Mouse (Mus musculus) C2C12 (cell line): ENCODE data around the gene Clpp. TPM values are rescaled to one million over a fixed set of nuclear protein-coding genes. Genes with fewer than 3 reads are reported as not detected.

Experiments used
- H3K27me3 ChIP-seq: one replicate; pipeline ENCODE4 v1.6.1; 2011; ENCODE audit not compliant: control insufficient read depth, insufficient read depth, insufficient read length
- H3K36me3 ChIP-seq: one replicate; pipeline ENCODE4 v1.6.1; 2011; ENCODE audit not compliant: control insufficient read depth, insufficient read depth
- H3K4me3 ChIP-seq: one replicate; pipeline ENCODE4 v1.5.1; 2011; ENCODE audit warnings: mild to moderate bottlenecking, control low read depth; ENCODE audit not compliant: poor library complexity, insufficient read depth, severe bottlenecking
- H3K79me2 ChIP-seq: one replicate; pipeline ENCODE4 v1.6.1; 2011; ENCODE audit not compliant: control insufficient read depth, insufficient read depth
- H3K79me3 ChIP-seq: one replicate; pipeline ENCODE4 v1.6.1; 2011; ENCODE audit warnings: low read depth, control low read depth
- H3ac ChIP-seq: one replicate; pipeline ENCODE3; 2011; ENCODE audit warnings: low read depth; ENCODE audit not compliant: control insufficient read depth, insufficient read length
- CEBPB ChIP-seq: IDR thresholded peaks from one replicate; pipeline ENCODE4 v1.6.1; 2011; ENCODE audit warnings: low read depth, mild to moderate bottlenecking, control low read depth, moderate library complexity
- CTCF ChIP-seq: IDR thresholded peaks from one replicate; pipeline ENCODE4 v1.5.1; 2011; ENCODE audit not compliant: control insufficient read depth, insufficient read depth, insufficient read length
- FOSL1 ChIP-seq: IDR thresholded peaks from one replicate; pipeline ENCODE4 v1.8.0; 2011; ENCODE audit warnings: mild to moderate bottlenecking, low read length; ENCODE audit not compliant: poor library complexity, insufficient read depth, severe bottlenecking
- MAX ChIP-seq: IDR thresholded peaks from one replicate; pipeline ENCODE4 v1.6.1; 2011; ENCODE audit warnings: mild to moderate bottlenecking, control low read depth
- MYOD1 ChIP-seq: IDR thresholded peaks from one replicate; pipeline ENCODE4 v1.6.1; 2011; ENCODE audit warnings: low read depth; ENCODE audit not compliant: control insufficient read depth, insufficient read length
- MYOG ChIP-seq: IDR thresholded peaks from one replicate; pipeline ENCODE4 v1.6.1; 2011; ENCODE audit not compliant: control insufficient read depth, insufficient read length; ENCODE audit errors: extremely low read depth
- USF1 ChIP-seq: IDR thresholded peaks from one replicate; pipeline ENCODE4 v1.6.1; 2011; ENCODE audit warnings: low read depth, mild to moderate bottlenecking, control low read depth, moderate library complexity
- polyA plus RNA-seq: library from polyadenylated mRNA; unstranded; fragments of >200 nt; fragmentation: generic; extraction: Trizol; gene quantifications from one replicate; pipeline ENCODE4 v1.2.1, GENCODE M21; 2012; ENCODE audit warnings: missing spikeins

Clpp gene
- polyA plus RNA-seq, 1 experiment: 153 TPM

GRCm38 (mm10) chr17:57007137-57007905 lies 17.2 kb downstream of the Clpp start:
- Histone ChIP-seq H3K79me3 (peaks cover 14% of the 10 kb centered on the region), H3ac (no peak overlapping the region), H3K36me3 (peaks cover 61% of the 10 kb centered on the region), H3K79me2 (peaks cover 25% of the 10 kb centered on the region), H3K4me3 (no peak overlapping the region), H3K27me3 (no peaks in the 10 kb centered on the region)
- no peak for TF ChIP-seq MAX
- no peak for TF ChIP-seq FOSL1
- TF ChIP-seq CTCF: peak; percentile 7
- TF ChIP-seq MYOD1: no peak
- TF ChIP-seq USF1: no peak

- TF ChIP-seq FOSL1 (no peak), MAX (no peak), MYOD1 (no peak), CTCF (no peak), CEBPB (no peak), MYOG (no peak)
- H3K79me3 ChIP-seq: peaks cover 14% of the 10 kb centered on the region
- H3ac ChIP-seq: peak overlapping the region; percentile 93
- H3K4me3 ChIP-seq: peak overlapping the region; percentile 89
- no peaks in the 10 kb centered on the region for H3K27me3 ChIP-seq
- peaks cover 25% of the 10 kb centered on the region for H3K79me2 ChIP-seq
- H3K36me3 ChIP-seq: peaks cover 35% of the 10 kb centered on the region
These were observed 20.8 kb downstream of the Clpp start for GRCm38 (mm10) chr17:57010911-57011235.

- Histone ChIP-seq H3K27me3 (no peaks in the 10 kb centered on the region), H3ac (peak within 1 kb of the TSS; percentile 93), H3K79me2 (peaks cover 25% of the 10 kb centered on the region), H3K4me3 (peak within 1 kb of the TSS; percentile 89), H3K79me3 (peaks cover 14% of the 10 kb centered on the region), H3K36me3 (peaks cover 29% of the 10 kb centered on the region)
- TF ChIP-seq MYOD1: no peak
- peak; percentile 78 for TF ChIP-seq MAX
- peak; percentile 100 for TF ChIP-seq USF1
- peak; percentile 95 for TF ChIP-seq CEBPB
These were observed 21.4 kb downstream of the Clpp start, which contains the start of the genes Gtf2f1 and Gm17949 for GRCm38 (mm10) chr17:57011236-57012141. Gene Gtf2f1, minus strand, starts transcription at chr17:57011288. Gene Gm17949, plus strand, starts transcription at chr17:57011469.

- Histone ChIP-seq H3K36me3 (peaks cover 21% of the 10 kb centered on the region), H3K27me3 (no peaks in the 10 kb centered on the region), H3ac (no peak overlapping the region), H3K79me2 (peaks cover 25% of the 10 kb centered on the region), H3K4me3 (no peak overlapping the region), H3K79me3 (peaks cover 14% of the 10 kb centered on the region)
- TF ChIP-seq CTCF: no peak
These were observed 22.2 kb downstream of the Clpp start for GRCm38 (mm10) chr17:57012245-57012795.

GRCm38 (mm10) chr17:57019693-57020092 lies 29.6 kb downstream of the Clpp start:
- no peak for TF ChIP-seq MYOG
- no peak for TF ChIP-seq MAX
- TF ChIP-seq CTCF: no peak
- TF ChIP-seq USF1: no peak
- TF ChIP-seq MYOD1: no peak
- TF ChIP-seq FOSL1: no peak
- TF ChIP-seq CEBPB: no peak
- Histone ChIP-seq H3K27me3 (no peaks in the 10 kb centered on the region), H3K79me3 (no peaks in the 10 kb centered on the region), H3ac (no peak overlapping the region), H3K4me3 (no peak overlapping the region), H3K79me2 (no peaks in the 10 kb centered on the region), H3K36me3 (peaks cover 46% of the 10 kb centered on the region)

- Histone ChIP-seq H3K79me2 (peaks cover 8% of the 10 kb centered on the region), H3K4me3 (no peak overlapping the region), H3ac (no peak overlapping the region), H3K36me3 (peaks cover 58% of the 10 kb centered on the region), H3K79me3 (no peaks in the 10 kb centered on the region), H3K27me3 (no peaks in the 10 kb centered on the region)
- TF ChIP-seq MYOD1: no peak
- TF ChIP-seq CTCF: no peak
- TF ChIP-seq CEBPB: no peak
- TF ChIP-seq FOSL1: no peak
- TF ChIP-seq USF1: no peak
- TF ChIP-seq MAX: no peak
These were observed 30.9 kb downstream of the Clpp start for GRCm38 (mm10) chr17:57020960-57021359.
